19 mouse cellular contexts compared by ENCODE assay signal in genomic region chr14:93142076-93142475, GRCm38 (mm10).
A peak's percentile ranks its signal among the peaks of the same experiment; 100 is the strongest.
DNase-seq lines count a peak whose midpoint lies in the region; ATAC-seq and TF ChIP-seq lines count a peak whose summit lies in the region.
"Had no signal": no experiment of that assay in that cellular context is flagged by ENCODE, and none has a peak within 500 bp of the region (broad histone marks: within the 10 kb centered on the region; RNA-seq: fewer than 3 reads in every experiment).

No protein-coding gene starts in this region.

- no peak overlapping the region for H3K4me2 ChIP-seq in forebrain, embryonic 16.5 days (ENCODE audit: low read length)
- H3K4me2 ChIP-seq: forebrain, embryonic 13.5 days; heart, embryonic 15.5 days; midbrain, embryonic 13.5 days; neural tube, embryonic 13.5 days had no signal

- H3K4me3 ChIP-seq in kidney, adult 2 months (ENCODE audit: insufficient read depth, low read depth, low read length): no peak overlapping the region
- no peak overlapping the region for H3K4me3 ChIP-seq in forebrain, embryonic 16.5 days (replicated peaks; ENCODE audit: low read length)
- H3K4me3 ChIP-seq: forebrain, embryonic 13.5 days; heart, embryonic 15.5 days; layer of hippocampus, adult 2 months; midbrain, embryonic 13.5 days; neural tube, embryonic 13.5 days had no signal

- no peaks in the 10 kb centered on the region for H3K36me3 ChIP-seq in kidney, adult 2 months (ENCODE audit: control insufficient read depth, insufficient read depth, low read length)
- H3K36me3 ChIP-seq in forebrain, embryonic 16.5 days (ENCODE audit: control insufficient read depth, insufficient read depth): no peaks in the 10 kb centered on the region
- H3K36me3 ChIP-seq: heart, embryonic 15.5 days; midbrain, embryonic 13.5 days; neural tube, embryonic 13.5 days had no signal

- 45% methylated on average over 4 of the region's 4 CpGs for WGBS in kidney, adult 2 months
- 82% methylated on average over 4 of the region's 4 CpGs for WGBS in forebrain, embryonic 16.5 days

- H3K9ac ChIP-seq in forebrain, embryonic 16.5 days (replicated peaks; ENCODE audit: low read depth, low read length): no peak overlapping the region
- H3K9ac ChIP-seq: forebrain, embryonic 13.5 days; heart, embryonic 15.5 days; midbrain, embryonic 13.5 days; neural tube, embryonic 13.5 days had no signal

- TF ChIP-seq POLR2A in kidney, adult 2 months (IDR thresholded peaks at IDR 0.05; ENCODE audit: low read depth, low read length): no peak

- H3K27me3 ChIP-seq in kidney, adult 2 months (replicated peaks; ENCODE audit: control insufficient read depth, insufficient read depth, low read length): no peaks in the 10 kb centered on the region
- H3K27me3 ChIP-seq in forebrain, embryonic 16.5 days (replicated peaks; ENCODE audit: control insufficient read depth, insufficient read depth, low read length): no peaks in the 10 kb centered on the region
- H3K27me3 ChIP-seq: forebrain, embryonic 13.5 days; heart, embryonic 15.5 days; midbrain, embryonic 13.5 days; neural tube, embryonic 13.5 days had no signal

- no peak for TF ChIP-seq CTCF in kidney, adult 2 months (conservative IDR thresholded peaks at IDR 0.05; ENCODE audit: insufficient read depth, insufficient read length, low read depth, low read length)

- DNase-seq in adrenal gland, adult (ENCODE audit: inconsistent age in 2 of 2, low spot score in 1 of 2): peak; percentile 8 to 59
- DNase-seq in adrenal gland, postnatal 4 days (ENCODE audit: low spot score in 2 of 2): no peak
- peak; percentile 17 for DNase-seq in kidney, postnatal 14 days
- DNase-seq in kidney, adult 2 months: no peak
- peak; percentile 48 for DNase-seq in brain, adult 2 months (ENCODE audit: low read depth, low spot score)
- peak; percentile 45 to 56 for DNase-seq in cerebellum, postnatal 14 days
- no peak for DNase-seq in layer of hippocampus, adult 9-10 months (ENCODE audit: low spot score)
- DNase-seq: gastrocnemius, postnatal 14 days; heart, adult 18-20 months; liver; lung, postnatal 14 days; spleen, adult 18-20 months; thymus, postnatal 25 days had no signal

- ATAC-seq in forebrain, embryonic 16.5 days: no peak
- ATAC-seq: forebrain, embryonic 13.5 days; midbrain, embryonic 13.5 days had no signal

- H3K27ac ChIP-seq in kidney, adult 2 months (ENCODE audit: insufficient read depth, low read depth, low read length): no peak overlapping the region
- H3K27ac ChIP-seq in forebrain, embryonic 16.5 days (ENCODE audit: low read length): no peak overlapping the region
- H3K27ac ChIP-seq: forebrain, embryonic 13.5 days; heart, embryonic 15.5 days; layer of hippocampus, adult 2 months; midbrain, embryonic 13.5 days; neural tube, embryonic 13.5 days had no signal

- H3K4me1 ChIP-seq in kidney, adult 2 months (ENCODE audit: control insufficient read depth, insufficient read depth, low read length): no peaks in the 10 kb centered on the region
- H3K4me1 ChIP-seq in forebrain, embryonic 16.5 days (replicated peaks; ENCODE audit: control insufficient read depth, insufficient read depth, low read length): no peaks in the 10 kb centered on the region
- H3K4me1 ChIP-seq: forebrain, embryonic 13.5 days; heart, embryonic 15.5 days; midbrain, embryonic 13.5 days; neural tube, embryonic 13.5 days had no signal

- H3K9me3 ChIP-seq in forebrain, embryonic 16.5 days (ENCODE audit: control insufficient read depth, low read length): no peaks in the 10 kb centered on the region
- H3K9me3 ChIP-seq: forebrain, embryonic 13.5 days; heart, embryonic 15.5 days; midbrain, embryonic 13.5 days; neural tube, embryonic 13.5 days had no signal

Comparison
In these comparisons a context has a peak if more than half of its experiments do, and no peak if none do; other contexts are left out.
1. DNase-seq: peak in adrenal gland, adult (2 of 2), kidney, postnatal 14 days (single experiment), brain, adult 2 months (single experiment) and cerebellum, postnatal 14 days (2 of 2); none in adrenal gland, postnatal 4 days (0 of 2), kidney, adult 2 months (single experiment) and layer of hippocampus, adult 9-10 months (single experiment).